Mouse (Mus musculus): Measurements from ENCODE around the gene Muc13.
A peak's percentile ranks its signal among the peaks of the same experiment; 100 is the strongest.

- TF ChIP-seq CTCF (IDR thresholded peaks at IDR 0.05; ENCODE audit: low read depth) (peak; percentile 83), EP300 (IDR thresholded peaks at IDR 0.05; ENCODE audit: low read depth) (no peak)
Observed at GRCm38 (mm10) chr16:33797860-33798259, 4.0 kb downstream of the Muc13 start.
